Mouse (Mus musculus) cortical plate, adult 2 months (tissue): ENCODE measurements around the gene Poll.

ENCODE experiments used
- CTCF ChIP-seq: fragments of 200-500 bp; IDR thresholded peaks from 2 replicates; pipeline ENCODE4 v1.5.1; 2011; ENCODE audit warnings: mild to moderate bottlenecking, control low read depth, low read length; ENCODE audit not compliant: insufficient read depth; ENCODE audit errors: extremely low read depth
- POLR2A ChIP-seq: fragments of 200-500 bp; IDR thresholded peaks from 2 replicates; pipeline ENCODE4 v1.6.1; 2011; ENCODE audit warnings: mild to moderate bottlenecking, low read length, control low read depth; ENCODE audit not compliant: insufficient read depth; ENCODE audit errors: extremely low read depth

GRCm38 (mm10) chr19:45511406-45511805 is 48.9 kb downstream of the Poll start:
- TF ChIP-seq CTCF (no peak), POLR2A (no peak)
